Mouse (Mus musculus): ENCODE measurements around the gene Abt1. TPM values are rescaled to one million over a fixed set of nuclear protein-coding genes. Genes with fewer than 3 reads are reported as not detected.

Gene Abt1
- polyA plus RNA-seq (2015; fragmentation: Nextera tagmentation; extraction: Ambion mirVana): 12.2 and 12.7 TPM in 2 replicates

DNA sequence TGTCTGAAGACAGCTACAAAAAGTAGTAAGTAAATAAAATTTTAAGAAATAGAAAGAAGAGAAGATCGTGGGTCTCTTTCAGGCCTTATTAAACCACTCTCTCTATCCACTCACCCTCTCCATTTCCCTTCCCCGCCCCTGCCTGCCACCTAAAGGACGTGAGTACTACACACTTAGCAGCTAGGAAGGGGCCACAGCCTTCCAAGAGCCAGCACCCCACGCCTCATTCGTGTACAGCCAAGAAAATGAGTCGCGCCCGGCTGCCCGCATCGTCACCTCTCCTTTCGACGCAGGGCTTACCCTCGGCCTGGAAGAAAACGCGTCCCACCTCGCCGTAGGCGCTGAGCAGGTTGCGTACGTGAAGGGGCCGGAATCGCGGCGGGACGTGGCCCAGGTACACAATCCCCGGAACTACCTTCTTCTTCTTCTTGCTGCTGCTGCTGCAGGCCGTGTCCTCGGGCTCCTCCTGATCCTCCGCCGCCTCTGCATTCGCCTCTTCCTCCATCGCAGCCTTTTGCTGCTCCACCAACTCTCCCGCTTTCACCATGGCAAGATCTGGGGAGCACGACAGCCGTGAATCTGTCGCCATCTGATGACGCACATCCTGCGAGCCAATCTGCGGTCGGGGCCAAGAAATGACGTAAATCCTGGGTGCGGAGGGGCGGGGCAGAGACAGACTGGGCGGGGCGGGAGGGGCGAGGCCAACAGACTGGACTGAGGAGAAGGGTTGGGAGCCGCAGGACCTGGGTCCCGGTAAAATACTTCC, at the start of gene Abt1:
Abt1 (minus strand) TSS at position 581 of the 766 bp plus-strand sequence.
- H3K4me3 ChIP-seq (replicated peaks): peak within 1 kb of the TSS; percentile 75
- H3K9me3 ChIP-seq (replicated peaks): no peaks in the 10 kb centered on the region
- no peaks in the 10 kb centered on the region for H3K27me3 ChIP-seq
- peak; percentile 86 for ATAC-seq (ENCODE audit: insufficient number of reproducible peaks, low FRiP score, low TSS enrichment, low read depth)
- H3K4me1 ChIP-seq: peaks cover 26% of the 10 kb centered on the region
- peak within 1 kb of the TSS; percentile 74 for H3K9ac ChIP-seq
- WGBS: under 1% methylated on average over 48 of the region's 48 CpGs
- H3K4me2 ChIP-seq (replicated peaks): peak within 1 kb of the TSS; percentile 79
- H3K27ac ChIP-seq (replicated peaks): peak within 1 kb of the TSS; percentile 86
- H3K36me3 ChIP-seq: peaks cover 39% of the 10 kb centered on the region

DNA sequence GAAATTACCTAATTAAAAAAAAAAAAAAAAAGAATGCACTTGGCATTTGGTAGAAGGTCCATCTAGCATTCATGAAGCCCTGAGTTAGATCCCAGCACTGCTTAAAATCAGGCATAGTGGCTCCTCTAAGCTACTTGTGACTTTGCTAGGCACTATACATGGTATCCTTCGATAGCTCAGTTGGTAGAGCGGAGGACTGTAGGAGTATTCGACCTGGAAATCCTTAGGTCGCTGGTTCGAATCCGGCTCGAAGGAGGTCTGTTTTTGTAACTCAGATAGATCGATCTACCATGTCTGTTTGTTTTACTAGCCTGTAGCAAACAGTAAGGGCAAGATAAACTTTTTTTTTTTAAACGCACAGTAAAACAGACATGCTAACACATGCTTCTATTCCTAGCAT, 43.2 kb upstream of the Abt1 start:
- H3K4me2 ChIP-seq (replicated peaks): 0 out of 2 replicates have a peak overlapping the region, but pooled peaks have one; percentile 17
- H3K9ac ChIP-seq: no peak overlapping the region
- WGBS: 4% methylated on average over 9 of the region's 9 CpGs
- ATAC-seq (ENCODE audit: insufficient number of reproducible peaks, low FRiP score, low TSS enrichment, low read depth): peak; percentile 59
- no peak overlapping the region for H3K4me3 ChIP-seq (replicated peaks)
- no peaks in the 10 kb centered on the region for H3K9me3 ChIP-seq (replicated peaks)
- no peaks in the 10 kb centered on the region for H3K27me3 ChIP-seq
- no peak overlapping the region for H3K27ac ChIP-seq (replicated peaks)
- H3K4me1 ChIP-seq: peaks cover 19% of the 10 kb centered on the region
- H3K36me3 ChIP-seq: no peaks in the 10 kb centered on the region

DNA sequence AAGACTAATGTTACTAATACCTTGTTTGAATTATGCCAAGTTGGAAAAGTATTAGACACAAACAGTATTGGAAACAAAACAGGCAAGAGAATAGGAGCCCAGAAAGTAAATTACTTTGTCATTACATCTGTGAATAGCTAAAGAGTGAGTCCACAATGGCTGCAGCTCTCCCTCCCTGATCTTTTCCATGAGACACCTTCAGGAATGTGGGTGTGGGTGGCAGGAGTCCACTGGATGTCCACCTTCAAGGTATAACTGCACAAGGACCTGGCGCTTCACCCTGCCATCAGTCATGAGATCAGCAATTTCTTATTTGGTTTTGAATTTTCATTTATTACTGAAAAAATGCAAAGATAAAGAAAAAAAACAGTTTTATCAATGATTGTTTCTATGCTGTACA, 42.6 kb upstream of the Abt1 start:
- Histone ChIP-seq H3K4me1 (peaks cover 19% of the 10 kb centered on the region), H3K9ac (no peak overlapping the region), H3K36me3 (no peaks in the 10 kb centered on the region), H3K9me3 (replicated peaks) (no peaks in the 10 kb centered on the region), H3K4me2 (replicated peaks) (no peak overlapping the region), H3K27ac (replicated peaks) (no peak overlapping the region), H3K27me3 (no peaks in the 10 kb centered on the region), H3K4me3 (replicated peaks) (no peak overlapping the region)
- no peak for ATAC-seq (ENCODE audit: insufficient number of reproducible peaks, low FRiP score, low TSS enrichment, low read depth)
- 65% methylated on average over 1 of the region's 1 CpGs for WGBS

DNA sequence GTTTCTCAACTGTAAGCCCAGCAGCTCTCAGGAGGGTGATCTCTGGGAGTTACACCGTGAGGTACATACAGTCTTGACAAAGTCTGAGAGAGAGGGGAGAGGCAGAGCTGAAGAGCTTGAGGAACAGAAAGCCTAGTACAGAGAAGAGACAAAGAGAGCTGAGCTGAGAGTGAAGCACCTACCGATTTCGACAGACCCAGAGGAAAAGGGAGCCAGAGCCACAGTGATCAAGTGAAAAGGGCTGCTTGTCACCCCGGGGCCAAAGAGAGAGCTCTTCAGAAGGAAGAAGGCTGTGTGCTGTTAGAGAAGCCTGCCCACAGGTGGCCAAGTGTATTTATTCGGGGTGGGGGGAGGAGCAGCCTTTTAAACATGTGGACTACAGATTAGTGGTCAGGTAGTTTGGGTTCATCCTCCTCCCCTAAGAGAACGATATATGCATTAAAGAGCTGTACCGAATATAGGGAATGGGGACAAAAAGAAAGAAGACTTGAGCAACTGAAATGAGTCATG, 42.0 kb upstream of the Abt1 start, which contains the start of gene Btn1a1:
Btn1a1 (minus strand) TSS at position 302 of the 510 bp plus-strand sequence.
- Histone ChIP-seq H3K9ac (peak within 1 kb of the TSS; percentile 5; the same call in 1 of the 2 replicates), H3K36me3 (no peaks in the 10 kb centered on the region), H3K4me1 (peaks cover 19% of the 10 kb centered on the region), H3K9me3 (replicated peaks) (no peaks in the 10 kb centered on the region), H3K27ac (replicated peaks) (no peak within 1 kb of the TSS), H3K4me2 (replicated peaks) (peak within 1 kb of the TSS; percentile 81), H3K27me3 (no peaks in the 10 kb centered on the region), H3K4me3 (replicated peaks) (peak within 1 kb of the TSS; percentile 57)
- no peak for ATAC-seq (ENCODE audit: insufficient number of reproducible peaks, low FRiP score, low TSS enrichment, low read depth)
- 2% methylated on average over 7 of the region's 7 CpGs for WGBS

DNA sequence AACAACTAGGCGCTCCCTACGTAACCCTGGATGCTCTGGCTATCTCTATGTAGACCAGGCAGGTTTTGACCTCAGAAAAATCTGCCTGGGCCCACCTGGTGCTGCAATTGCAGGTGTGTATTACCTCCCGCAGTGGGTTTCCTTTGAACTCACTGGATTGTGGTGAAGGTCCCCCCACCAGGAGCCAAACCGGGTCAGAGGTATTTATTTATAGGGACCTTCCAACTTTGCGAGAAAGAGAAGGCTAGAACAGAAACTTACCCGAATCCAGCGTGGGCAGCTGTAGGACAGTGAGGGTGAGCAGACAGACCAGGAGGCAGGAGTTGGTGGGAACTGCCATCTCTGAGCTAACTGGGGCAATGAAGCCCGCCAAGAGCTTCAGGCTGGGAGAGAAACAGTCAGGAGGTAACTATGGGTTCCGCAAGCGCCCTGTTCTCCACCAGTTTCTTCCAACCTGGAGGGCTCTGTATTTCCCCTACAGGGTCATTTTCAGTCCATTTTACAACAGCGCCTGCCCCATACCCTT, 41.2 kb upstream of the Abt1 start:
- H3K4me2 ChIP-seq (replicated peaks): peak overlapping the region; percentile 81
- WGBS: 3% methylated on average over 11 of the region's 11 CpGs
- no peaks in the 10 kb centered on the region for H3K27me3 ChIP-seq
- no peak for ATAC-seq (ENCODE audit: insufficient number of reproducible peaks, low FRiP score, low TSS enrichment, low read depth)
- peak overlapping the region; percentile 5; the same call in 1 of the 2 replicates for H3K9ac ChIP-seq
- H3K36me3 ChIP-seq: no peaks in the 10 kb centered on the region
- no peaks in the 10 kb centered on the region for H3K9me3 ChIP-seq (replicated peaks)
- no peak overlapping the region for H3K27ac ChIP-seq (replicated peaks)
- peak overlapping the region; percentile 57 for H3K4me3 ChIP-seq (replicated peaks)
- peaks cover 19% of the 10 kb centered on the region for H3K4me1 ChIP-seq

DNA sequence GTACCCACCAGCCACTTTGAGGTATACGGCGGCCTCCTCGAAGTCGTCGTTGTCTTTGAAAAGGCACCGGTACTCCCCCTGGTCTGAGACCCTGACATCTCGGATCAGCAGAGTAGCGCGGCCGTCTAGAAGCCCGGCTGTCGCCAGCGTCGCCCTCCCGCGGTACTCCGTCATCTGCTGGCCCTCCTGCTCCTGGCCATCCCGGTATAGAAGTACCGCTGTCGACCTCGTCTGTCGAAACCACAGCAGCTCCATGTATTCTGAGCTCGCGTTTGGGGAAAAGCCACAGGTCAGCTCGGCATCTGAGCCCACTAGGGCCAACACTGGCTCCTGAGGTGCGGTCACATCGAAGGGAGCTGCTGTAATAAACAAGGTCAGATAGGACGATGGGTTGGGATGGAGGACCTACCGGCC, 40.6 kb upstream of the Abt1 start:
- under 1% methylated on average over 29 of the region's 29 CpGs for WGBS

DNA sequence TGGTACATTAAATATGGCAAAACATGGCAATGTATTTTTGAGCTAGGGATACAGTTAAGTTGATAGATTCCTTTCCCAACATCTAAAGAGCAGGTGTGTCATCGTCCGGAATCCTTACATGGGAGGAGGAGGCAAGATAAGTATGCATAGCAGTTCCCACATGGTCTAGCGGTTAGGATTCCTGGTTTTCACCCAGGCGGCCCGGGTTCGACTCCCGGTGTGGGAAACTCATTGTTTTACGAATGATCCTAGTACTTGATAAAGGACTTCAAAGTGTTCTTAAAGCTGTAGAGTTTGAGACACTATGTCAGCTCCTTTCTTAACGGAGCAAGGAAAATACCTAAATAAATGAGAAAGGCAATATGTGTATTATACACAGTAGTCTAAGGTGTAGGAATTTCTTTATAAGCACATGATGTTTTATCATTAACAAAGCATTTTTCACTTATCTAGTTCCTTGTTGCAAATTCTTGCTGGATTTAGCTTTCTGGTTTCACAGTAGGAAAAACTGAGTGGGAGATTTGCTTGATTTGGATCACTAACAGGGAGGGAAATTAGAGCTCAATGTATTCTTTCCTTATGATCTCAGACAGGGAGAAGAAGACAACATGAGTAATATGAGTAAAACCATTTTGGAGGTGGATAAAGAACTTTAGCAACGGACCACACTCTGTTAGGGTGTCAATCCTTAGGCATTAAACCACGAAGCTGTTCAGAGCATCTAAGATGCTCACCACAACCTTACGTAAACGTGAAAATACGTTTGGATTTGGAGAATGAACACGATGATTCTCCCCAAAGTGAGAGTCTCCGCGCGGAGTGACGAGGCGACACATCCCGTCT, 39.9 kb upstream of the Abt1 start:
- WGBS: under 1% methylated on average over 21 of the region's 21 CpGs
- ATAC-seq (ENCODE audit: insufficient number of reproducible peaks, low FRiP score, low TSS enrichment, low read depth): peak; percentile 58; the same call in 1 of the 2 replicates

More for the DNA sequence above, 40.6 kb upstream of the Abt1 start:
- Histone ChIP-seq H3K36me3 (no peaks in the 10 kb centered on the region), H3K4me2 (replicated peaks) (peak overlapping the region; percentile 81), H3K9ac (peak overlapping the region; percentile 33), H3K27ac (replicated peaks) (no peak overlapping the region), H3K9me3 (replicated peaks) (no peaks in the 10 kb centered on the region), H3K4me1 (peaks cover 19% of the 10 kb centered on the region), H3K27me3 (no peaks in the 10 kb centered on the region), H3K4me3 (replicated peaks) (peak overlapping the region; percentile 57)
- ATAC-seq (ENCODE audit: insufficient number of reproducible peaks, low FRiP score, low TSS enrichment, low read depth): no peak

DNA sequence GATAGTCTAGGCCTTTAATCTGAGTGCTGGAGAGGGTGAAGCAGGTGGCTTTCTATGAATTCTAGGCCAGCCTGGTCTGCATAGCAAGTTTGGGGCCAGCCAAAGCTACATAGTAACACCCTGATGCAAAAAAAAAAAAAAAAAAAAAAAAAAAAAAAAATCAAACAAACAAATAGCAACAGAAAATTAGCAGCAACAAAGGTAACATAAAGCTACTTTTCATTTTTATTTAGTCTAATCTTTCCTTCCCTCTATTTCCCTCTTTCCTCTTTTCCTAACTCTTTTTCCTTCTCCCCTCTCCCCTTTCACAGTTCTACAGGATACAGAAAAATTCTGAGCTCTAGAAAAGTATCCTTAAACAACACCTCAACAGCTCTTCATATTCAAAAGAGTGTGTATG, 39.0 kb upstream of the Abt1 start:
- peaks cover 19% of the 10 kb centered on the region for H3K4me1 ChIP-seq
- H3K27me3 ChIP-seq: no peaks in the 10 kb centered on the region
- no peak overlapping the region for H3K27ac ChIP-seq (replicated peaks)
- no peak overlapping the region for H3K9ac ChIP-seq
- H3K4me2 ChIP-seq (replicated peaks): no peak overlapping the region
- ATAC-seq (ENCODE audit: insufficient number of reproducible peaks, low FRiP score, low TSS enrichment, low read depth): no peak
- no peak overlapping the region for H3K4me3 ChIP-seq (replicated peaks)
- H3K9me3 ChIP-seq (replicated peaks): no peaks in the 10 kb centered on the region
- H3K36me3 ChIP-seq: no peaks in the 10 kb centered on the region

More for the DNA sequence above, 39.9 kb upstream of the Abt1 start:
- peaks cover 19% of the 10 kb centered on the region for H3K4me1 ChIP-seq
- peak overlapping the region; percentile 33 for H3K9ac ChIP-seq
- no peaks in the 10 kb centered on the region for H3K36me3 ChIP-seq
- no peaks in the 10 kb centered on the region for H3K9me3 ChIP-seq (replicated peaks)
- peak overlapping the region; percentile 57 for H3K4me3 ChIP-seq (replicated peaks)
- no peaks in the 10 kb centered on the region for H3K27me3 ChIP-seq
- H3K27ac ChIP-seq (replicated peaks): no peak overlapping the region
- peak overlapping the region; percentile 81 for H3K4me2 ChIP-seq (replicated peaks)

DNA sequence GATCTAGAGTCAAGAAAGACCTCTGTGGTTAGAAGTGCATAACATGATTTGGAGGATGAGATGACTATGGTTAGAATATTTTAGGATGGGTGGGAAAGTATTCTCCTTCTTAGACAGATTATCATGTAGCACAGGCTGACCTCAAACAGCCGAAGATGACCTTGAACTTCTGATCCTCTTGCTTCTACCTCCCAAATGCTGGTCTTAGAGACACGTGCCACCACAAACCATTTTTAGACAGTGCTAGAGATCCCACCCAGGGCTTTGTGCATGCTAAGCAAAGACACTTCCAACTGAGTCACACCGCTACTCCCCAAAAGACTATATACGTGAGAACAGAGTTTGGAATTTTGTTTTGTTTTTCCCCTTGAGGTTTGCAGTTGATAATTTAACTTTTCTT, 38.4 kb upstream of the Abt1 start:
- no peak overlapping the region for H3K4me3 ChIP-seq (replicated peaks)
- H3K36me3 ChIP-seq: no peaks in the 10 kb centered on the region
- 77% methylated on average over 4 of the region's 4 CpGs for WGBS
- H3K9me3 ChIP-seq (replicated peaks): no peaks in the 10 kb centered on the region
- no peaks in the 10 kb centered on the region for H3K27me3 ChIP-seq
- H3K9ac ChIP-seq: no peak overlapping the region
- no peak overlapping the region for H3K27ac ChIP-seq (replicated peaks)
- H3K4me1 ChIP-seq: peaks cover 19% of the 10 kb centered on the region
- H3K4me2 ChIP-seq (replicated peaks): no peak overlapping the region
- ATAC-seq (ENCODE audit: insufficient number of reproducible peaks, low FRiP score, low TSS enrichment, low read depth): no peak

DNA sequence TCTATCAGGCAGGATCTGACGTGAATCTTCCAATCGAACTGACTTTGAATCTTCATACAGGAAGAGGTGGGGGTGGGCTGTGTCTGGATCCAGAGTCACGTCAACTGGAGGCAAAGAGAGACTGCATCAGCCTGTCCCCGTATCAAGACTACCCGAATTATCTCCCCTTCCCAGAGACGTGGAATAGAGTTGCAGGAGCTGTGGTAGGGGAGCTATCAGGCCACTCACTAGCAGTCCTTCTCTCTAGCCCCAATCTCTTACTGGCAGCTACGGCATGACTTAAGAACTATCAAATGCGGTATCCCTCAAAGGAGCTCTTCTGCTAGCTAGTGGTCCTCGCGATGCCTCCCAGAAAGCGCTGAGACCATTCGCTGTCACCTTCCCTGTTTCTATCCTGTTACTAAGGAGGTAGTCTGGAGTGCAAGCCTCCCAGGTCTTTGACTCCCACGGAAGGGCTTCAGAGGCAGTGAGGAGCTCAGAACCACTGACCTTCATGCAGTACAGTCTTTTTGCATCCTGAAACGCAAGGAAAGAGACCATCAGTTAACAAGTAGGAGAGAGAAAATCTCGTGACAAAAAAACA, 35.7 kb upstream of the Abt1 start:
- Histone ChIP-seq H3K27me3 (no peaks in the 10 kb centered on the region), H3K27ac (replicated peaks) (no peak overlapping the region), H3K4me3 (replicated peaks) (no peak overlapping the region), H3K9ac (no peak overlapping the region), H3K36me3 (no peaks in the 10 kb centered on the region), H3K4me2 (replicated peaks) (no peak overlapping the region; the same call in 1 of the 2 replicates), H3K4me1 (peaks cover 7% of the 10 kb centered on the region), H3K9me3 (replicated peaks) (no peaks in the 10 kb centered on the region)
- WGBS: 24% methylated on average over 15 of the region's 15 CpGs
- ATAC-seq (ENCODE audit: insufficient number of reproducible peaks, low FRiP score, low TSS enrichment, low read depth): no peak
